Mouse (Mus musculus): ENCODE data around the gene Tcf12. TPM values are rescaled to one million over a fixed set of nuclear protein-coding genes. Genes with fewer than 3 reads are reported as not detected.

Tcf12 gene
- total and polyA plus RNA-seq, 3 experiments, result 41.4 to 42.3 (median 41.7) TPM

DNA sequence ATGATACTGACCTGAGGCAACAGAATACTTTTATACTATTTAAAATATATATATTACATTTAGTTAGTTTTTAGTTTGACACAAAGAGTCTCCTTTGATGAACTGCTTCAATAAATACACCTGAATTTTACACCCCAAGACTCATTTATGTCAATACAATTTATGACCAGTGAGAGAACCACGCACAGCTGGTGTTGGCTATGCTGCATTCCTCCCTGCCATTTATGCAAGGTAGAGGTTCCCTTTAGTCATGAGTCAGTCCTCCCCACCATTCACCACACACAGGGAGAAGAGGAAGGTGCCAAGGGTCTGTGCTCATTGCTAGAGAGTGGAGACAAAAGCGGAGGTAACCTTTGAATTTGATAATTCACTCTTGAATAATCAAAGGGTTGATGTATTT, 46.7 kb upstream of the Tcf12 start:
- Histone ChIP-seq H3K36me3 (replicated peaks in 1 of 2; ENCODE audit: control insufficient read depth in 1 of 2, insufficient read depth in 1 of 2, low read length in 1 of 2) (no peaks in the 10 kb centered on the region), H3K27me3 (replicated peaks) (no peaks in the 10 kb centered on the region), H3K9ac (ENCODE audit: insufficient read depth, low read depth) (no peak overlapping the region), H3K4me1 (ENCODE audit: control insufficient read depth in 1 of 2, insufficient read depth in 2 of 2) (0 out of 4 replicates have a peak, but pooled peaks cover 0 to 2% of the 10 kb centered on the region in 2 experiments), H3K79me2 (replicated peaks; ENCODE audit: control insufficient read depth, extremely low read depth, insufficient read depth, poor library complexity, severe bottlenecking) (no peaks in the 10 kb centered on the region), H3K4me3 (replicated peaks in 1 of 3; ENCODE audit: low read depth in 2 of 3, low read length in 2 of 3, poor library complexity in 1 of 3) (no peak overlapping the region), H3K9me3 (replicated peaks; ENCODE audit: low read length) (no peaks in the 10 kb centered on the region), H3K27ac (ENCODE audit: insufficient read depth, low read depth) (no peak overlapping the region), H3K4me2 (ENCODE audit: insufficient read depth, low read depth, poor library complexity, severe bottlenecking) (no peak overlapping the region)
- dilution Hi-C loops (cut with MboI; ENCODE audit: extremely low pct_ligation_motif_present, extremely low pct_unique_long_range_greater_than_20kb, low sequenced_read_pairs) (no loop called here), in situ Hi-C loops (cut with MboI; ENCODE audit: low pct_ligation_motif_present, low pct_unique_long_range_greater_than_20kb, low sequenced_read_pairs) (no loop called here)
- DNase-seq (ENCODE audit: extremely low read depth), result no peak
- no peak for TF ChIP-seq CHD2 (IDR thresholded peaks at IDR 0.05; ENCODE audit: low read length)
- no peak for TF ChIP-seq ELF1 (IDR thresholded peaks at IDR 0.05; ENCODE audit: low read depth, low read length)
- no peak for TF ChIP-seq SMC3 (IDR thresholded peaks at IDR 0.05; ENCODE audit: low read depth, low read length)
- no peak for TF ChIP-seq UBTF (IDR thresholded peaks at IDR 0.05; ENCODE audit: low read depth, low read length)
- TF ChIP-seq MAZ (IDR thresholded peaks at IDR 0.05; ENCODE audit: low read depth, low read length), result no peak

DNA sequence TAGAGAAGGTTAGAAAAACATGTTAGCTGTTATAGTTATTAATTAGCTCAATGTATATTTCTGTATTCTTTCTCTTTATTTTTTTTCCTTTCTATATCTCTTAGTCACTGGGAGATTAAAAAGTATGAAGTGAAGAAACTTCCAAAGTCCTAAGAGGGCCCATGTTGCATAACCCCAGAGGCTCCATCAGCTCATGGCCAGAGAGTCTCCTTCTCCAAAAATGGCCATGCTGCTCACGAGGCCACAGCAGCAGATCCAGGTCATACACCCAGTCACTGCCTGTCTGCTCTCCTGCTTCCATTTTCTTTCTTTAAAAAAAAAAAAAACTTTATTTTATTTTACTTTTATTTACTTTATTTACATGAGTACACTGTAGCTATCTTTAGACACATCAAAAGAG, 45.4 kb upstream of the Tcf12 start:
- dilution Hi-C loops (cut with MboI; ENCODE audit: extremely low pct_ligation_motif_present, extremely low pct_unique_long_range_greater_than_20kb, low sequenced_read_pairs) (no loop called here), in situ Hi-C loops (cut with MboI; ENCODE audit: low pct_ligation_motif_present, low pct_unique_long_range_greater_than_20kb, low sequenced_read_pairs) (no loop called here)
- H3K9ac ChIP-seq (ENCODE audit: insufficient read depth, low read depth), result no peak overlapping the region
- H3K4me2 ChIP-seq (ENCODE audit: insufficient read depth, low read depth, poor library complexity, severe bottlenecking), result no peak overlapping the region
- no peak for TF ChIP-seq CTCF (conservative IDR thresholded peaks at IDR 0.05 in 1 of 2, IDR thresholded peaks at IDR 0.05 in 1 of 2; ENCODE audit: low read depth in 2 of 2, low read length in 2 of 2)
- no peak for TF ChIP-seq POLR2AphosphoS2 (IDR thresholded peaks at IDR 0.05; ENCODE audit: low read depth, low read length)
- no peak for TF ChIP-seq POLR2A (IDR thresholded peaks at IDR 0.05; ENCODE audit: low read depth, low read length)
- no peak for TF ChIP-seq MXI1 (IDR thresholded peaks at IDR 0.05; ENCODE audit: low read depth, low read length)
- TF ChIP-seq USF1 (IDR thresholded peaks at IDR 0.05; ENCODE audit: low read depth, low read length), result no peak
- TF ChIP-seq KAT2A (IDR thresholded peaks at IDR 0.05; ENCODE audit: insufficient replicate concordance, low read length), result no peak
- TF ChIP-seq ELF1 (IDR thresholded peaks at IDR 0.05; ENCODE audit: low read depth, low read length), result no peak
- no peak for TF ChIP-seq ETS1 (conservative IDR thresholded peaks at IDR 0.05; ENCODE audit: low read depth, low read length)
- no peak for TF ChIP-seq USF2 (conservative IDR thresholded peaks at IDR 0.05; ENCODE audit: low read depth, low read length)
- DNase-seq (ENCODE audit: extremely low read depth), result no peak
- H3K4me1 ChIP-seq (ENCODE audit: control insufficient read depth in 1 of 2, insufficient read depth in 2 of 2), result 0 out of 4 replicates have a peak, but pooled peaks cover 0 to 2% of the 10 kb centered on the region in 2 experiments
- no peaks in the 10 kb centered on the region for H3K36me3 ChIP-seq (replicated peaks in 1 of 2; ENCODE audit: control insufficient read depth in 1 of 2, insufficient read depth in 1 of 2, low read length in 1 of 2)
- no peak overlapping the region for H3K27ac ChIP-seq (ENCODE audit: insufficient read depth, low read depth)
- H3K4me3 ChIP-seq (replicated peaks in 1 of 3; ENCODE audit: low read depth in 2 of 3, low read length in 2 of 3, poor library complexity in 1 of 3), result no peak overlapping the region
- H3K9me3 ChIP-seq (replicated peaks; ENCODE audit: low read length), result no peaks in the 10 kb centered on the region
- no peaks in the 10 kb centered on the region for H3K27me3 ChIP-seq (replicated peaks)
- no peaks in the 10 kb centered on the region for H3K79me2 ChIP-seq (replicated peaks; ENCODE audit: control insufficient read depth, extremely low read depth, insufficient read depth, poor library complexity, severe bottlenecking)

All from CH12.LX (cell line).